Mouse (Mus musculus) midbrain, embryonic 16.5 days (tissue): ENCODE measurements at regions not wholly inside any gene's neighbourhood (a gene's known extent, or its start where the extent isn't known, plus 50 kb on each side); places are given as distances from the start of the nearest gene placed in this dataset.

ENCODE experiments used
- ATAC-seq: fragments of 200-750 bp; cut with Nextera tagmentation; 2 replicates; pipeline ENCODE4 v1.8.0; 2017; ENCODE audit warnings: moderate TSS enrichment
- H3K27ac ChIP-seq: fragments of 300-500 bp; sonication (generic); 2 replicates; pipeline ENCODE4 v1.5.1; 2014; ENCODE audit warnings: mild to moderate bottlenecking, low read length, mixed read lengths
- H3K27me3 ChIP-seq: fragments of 300-500 bp; sonication (generic); 2 replicates; pipeline ENCODE4 v1.6.1; 2014; ENCODE audit warnings: low read depth, low read length, mixed read lengths; ENCODE audit not compliant: control insufficient read depth, insufficient read depth
- H3K36me3 ChIP-seq: fragments of 300-500 bp; sonication (generic); 2 replicates; pipeline ENCODE4 v1.6.1; 2014; ENCODE audit warnings: mild to moderate bottlenecking, low read length, moderate library complexity, mixed read lengths; ENCODE audit not compliant: control insufficient read depth, insufficient read depth
- H3K4me1 ChIP-seq: fragments of 300-500 bp; sonication (generic); 2 replicates; pipeline ENCODE4 v1.6.1; 2014; ENCODE audit warnings: mild to moderate bottlenecking, low read length, mixed read lengths; ENCODE audit not compliant: control insufficient read depth, insufficient read depth
- H3K4me2 ChIP-seq: fragments of 300-500 bp; sonication (generic); 2 replicates; pipeline ENCODE4 v1.6.1; 2014; ENCODE audit warnings: mild to moderate bottlenecking, low read length, mixed read lengths
- H3K4me3 ChIP-seq: fragments of 300-500 bp; sonication (generic); 2 replicates; pipeline ENCODE4 v1.5.1; 2014; ENCODE audit warnings: low read depth, mild to moderate bottlenecking, low read length, moderate library complexity, mixed read lengths
- H3K9ac ChIP-seq: fragments of 300-500 bp; sonication (generic); 2 replicates; pipeline ENCODE4 v1.6.1; 2014; ENCODE audit warnings: low read depth, low read length, mixed read lengths
- H3K9me3 ChIP-seq: fragments of 300-500 bp; sonication (generic); replicated peaks from 2 replicates; pipeline ENCODE4 v1.6.1; 2014; ENCODE audit warnings: mild to moderate bottlenecking, low read length, mixed read lengths; ENCODE audit not compliant: control insufficient read depth, poor library complexity, severe bottlenecking
- WGBS: fragments of 180-500 bp; shearing (Covaris S2); extraction: QIAGEN DNeasy Blood & Tissue Kit; methylation state at CpG from one replicate; pipeline ENCODE4 v1.1.7; 2014; 5-methylcytosine and 5-hydroxymethylcytosine counted together

GRCm38 (mm10) chr9:33814739-33815368, 670.8 kb upstream of the Kirrel3 start:
- Histone ChIP-seq H3K4me2 (no peak overlapping the region), H3K27me3 (no peaks in the 10 kb centered on the region), H3K4me1 (no peaks in the 10 kb centered on the region), H3K4me3 (no peak overlapping the region), H3K36me3 (no peaks in the 10 kb centered on the region), H3K9me3 (no peaks in the 10 kb centered on the region), H3K27ac (no peak overlapping the region), H3K9ac (no peak overlapping the region)
- 62% methylated on average over 5 of the region's 5 CpGs for WGBS
- ATAC-seq, result no peak

GRCm38 (mm10) chr9:33822574-33823394, 662.9 kb upstream of the Kirrel3 start:
- Histone ChIP-seq H3K36me3 (no peaks in the 10 kb centered on the region), H3K27ac (no peak overlapping the region), H3K4me3 (no peak overlapping the region), H3K9ac (no peak overlapping the region), H3K9me3 (no peaks in the 10 kb centered on the region), H3K4me2 (no peak overlapping the region), H3K27me3 (no peaks in the 10 kb centered on the region), H3K4me1 (no peaks in the 10 kb centered on the region)
- WGBS, result 79% methylated on average over 9 of the region's 9 CpGs
- no peak for ATAC-seq

GRCm38 (mm10) chr9:33826116-33826515, 659.6 kb upstream of the Kirrel3 start:
- Histone ChIP-seq H3K27me3 (no peaks in the 10 kb centered on the region), H3K27ac (no peak overlapping the region), H3K36me3 (no peaks in the 10 kb centered on the region), H3K9ac (no peak overlapping the region), H3K9me3 (no peaks in the 10 kb centered on the region), H3K4me2 (no peak overlapping the region), H3K4me3 (no peak overlapping the region), H3K4me1 (no peaks in the 10 kb centered on the region)
- ATAC-seq, result no peak
- 40% methylated on average over 4 of the region's 4 CpGs for WGBS

- Histone ChIP-seq H3K27ac (no peak overlapping the region), H3K4me3 (no peak overlapping the region), H3K4me1 (no peaks in the 10 kb centered on the region), H3K9me3 (no peaks in the 10 kb centered on the region), H3K27me3 (no peaks in the 10 kb centered on the region), H3K9ac (no peak overlapping the region), H3K36me3 (no peaks in the 10 kb centered on the region), H3K4me2 (no peak overlapping the region)
- WGBS, result 94% methylated on average over 2 of the region's 2 CpGs
- ATAC-seq, result no peak
These were observed 658.3 kb upstream of the Kirrel3 start for GRCm38 (mm10) chr9:33827409-33827808.

GRCm38 (mm10) chr9:33837666-33838380, 647.9 kb upstream of the Kirrel3 start:
- WGBS, result 60% methylated on average over 1 of the region's 1 CpGs
- Histone ChIP-seq H3K9ac (no peak overlapping the region), H3K27ac (no peak overlapping the region), H3K4me2 (no peak overlapping the region), H3K4me3 (no peak overlapping the region), H3K4me1 (no peaks in the 10 kb centered on the region), H3K9me3 (no peaks in the 10 kb centered on the region), H3K36me3 (no peaks in the 10 kb centered on the region), H3K27me3 (no peaks in the 10 kb centered on the region)
- no peak for ATAC-seq

- H3K27me3 ChIP-seq, result no peaks in the 10 kb centered on the region
- 55% methylated on average over 5 of the region's 5 CpGs for WGBS
- no peaks in the 10 kb centered on the region for H3K36me3 ChIP-seq
- H3K4me3 ChIP-seq, result no peak overlapping the region
- ATAC-seq, result no peak
- no peak overlapping the region for H3K9ac ChIP-seq
- H3K9me3 ChIP-seq, result no peaks in the 10 kb centered on the region
- H3K4me1 ChIP-seq, result peaks cover 3% of the 10 kb centered on the region
- no peak overlapping the region for H3K27ac ChIP-seq
- no peak overlapping the region for H3K4me2 ChIP-seq
These were observed 636.1 kb upstream of the Kirrel3 start for GRCm38 (mm10) chr9:33849623-33850022.

GRCm38 (mm10) chr9:33850024-33850423, 635.7 kb upstream of the Kirrel3 start:
- Histone ChIP-seq H3K27me3 (no peaks in the 10 kb centered on the region), H3K4me1 (peaks cover 3% of the 10 kb centered on the region), H3K27ac (no peak overlapping the region), H3K9me3 (no peaks in the 10 kb centered on the region), H3K9ac (no peak overlapping the region), H3K4me2 (no peak overlapping the region), H3K36me3 (no peaks in the 10 kb centered on the region), H3K4me3 (no peak overlapping the region)
- WGBS, result 63% methylated on average over 7 of the region's 7 CpGs
- ATAC-seq, result no peak

GRCm38 (mm10) chr9:33850993-33851392, 634.7 kb upstream of the Kirrel3 start:
- Histone ChIP-seq H3K27ac (no peak overlapping the region), H3K4me1 (peaks cover 3% of the 10 kb centered on the region), H3K9ac (no peak overlapping the region), H3K9me3 (no peaks in the 10 kb centered on the region), H3K4me2 (no peak overlapping the region), H3K27me3 (no peaks in the 10 kb centered on the region), H3K4me3 (no peak overlapping the region), H3K36me3 (no peaks in the 10 kb centered on the region)
- ATAC-seq, result no peak

- no peak for ATAC-seq
- H3K27me3 ChIP-seq, result no peaks in the 10 kb centered on the region
- 43% methylated on average over 2 of the region's 2 CpGs for whole genome bisulfite sequencing
- H3K9me3 ChIP-seq, result no peaks in the 10 kb centered on the region
- no peak overlapping the region for H3K4me2 ChIP-seq
- H3K36me3 ChIP-seq, result no peaks in the 10 kb centered on the region
- no peak overlapping the region for H3K9ac ChIP-seq
- no peak overlapping the region for H3K27ac ChIP-seq
- no peaks in the 10 kb centered on the region for H3K4me1 ChIP-seq
- no peak overlapping the region for H3K4me3 ChIP-seq
These were observed 629.5 kb upstream of the Kirrel3 start for GRCm38 (mm10) chr9:33856169-33856568.
